Mouse (Mus musculus) fat pad, adult 2 months (tissue): Measurements from ENCODE around the gene Cst7.

Experiments
- DNase-seq: peaks from one replicate; pipeline ENCODE4 v3.0.0-alpha.2; 2011; ENCODE audit warnings: low read depth, low spot score; ENCODE audit errors: extremely low read depth

Cst7 gene

GRCm38 (mm10) chr2:150624926-150625325 lies 54.7 kb downstream of the Cst7 start:
- no peak for DNase-seq

DNA sequence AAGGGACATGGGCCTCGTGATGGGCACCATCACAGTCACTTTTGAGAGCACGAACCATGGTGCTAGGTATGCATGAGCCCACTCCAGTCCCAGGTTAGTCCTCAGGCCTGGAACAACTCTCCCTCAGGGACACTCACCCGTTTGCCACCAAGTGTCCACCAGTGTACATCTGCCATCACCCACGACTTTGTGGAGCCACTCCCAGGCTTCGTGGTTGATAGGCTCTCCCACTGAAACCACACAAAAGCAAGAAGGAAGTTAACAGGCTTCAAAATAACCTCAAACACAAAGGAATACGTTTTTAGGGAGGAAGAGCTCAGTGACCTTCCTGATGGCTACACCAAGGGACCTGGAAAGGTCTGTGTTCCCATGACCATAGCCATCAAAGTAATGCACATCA lies 56.9 kb downstream of the Cst7 start:
- no peak for DNase-seq
